Mouse (Mus musculus): ENCODE data around the gene F2. TPM values are rescaled to one million over a fixed set of nuclear protein-coding genes. Genes with fewer than 3 reads are reported as not detected.

The F2 gene
- polyA plus RNA-seq, 1 experiment from 2014 or later: 0.18 TPM

GRCm38 (mm10) chr2:91651458-91652258 is 15.4 kb upstream of the F2 start:
- H3K27me3 ChIP-seq (replicated peaks; ENCODE audit: control insufficient read depth, insufficient read depth, low read length): no peaks in the 10 kb centered on the region
- ATAC-seq (replicated peaks; ENCODE audit: low FRiP score, low TSS enrichment, low read depth) (no peak), DNase-seq (ENCODE audit: low spot score) (no peak)
- no peak overlapping the region for H3K9ac ChIP-seq (ENCODE audit: low read length)
- H3K4me1 ChIP-seq (replicated peaks; ENCODE audit: control insufficient read depth, insufficient read depth, low read length): peaks cover 16% of the 10 kb centered on the region; the same call in 1 of the 2 replicates
- H3K4me3 ChIP-seq (ENCODE audit: low read depth, low read length): no peak overlapping the region
- peaks cover 51% of the 10 kb centered on the region for H3K36me3 ChIP-seq (ENCODE audit: control insufficient read depth, insufficient read depth, low read length)
- no peaks in the 10 kb centered on the region for H3K9me3 ChIP-seq (ENCODE audit: control insufficient read depth, low read length)
- 84% methylated on average over 14 of the region's 14 CpGs for WGBS
- H3K27ac ChIP-seq (ENCODE audit: low read depth): no peak overlapping the region
- H3K4me2 ChIP-seq (ENCODE audit: low read length): peak overlapping the region; percentile 73; the same call in 1 of the 2 replicates

- Histone ChIP-seq H3K9me3 (ENCODE audit: control insufficient read depth, low read length) (no peaks in the 10 kb centered on the region), H3K9ac (ENCODE audit: low read length) (peak overlapping the region; percentile 73), H3K36me3 (ENCODE audit: control insufficient read depth, insufficient read depth, low read length) (peaks cover 51% of the 10 kb centered on the region), H3K27me3 (replicated peaks; ENCODE audit: control insufficient read depth, insufficient read depth, low read length) (no peaks in the 10 kb centered on the region), H3K4me3 (ENCODE audit: low read depth, low read length) (peak overlapping the region; percentile 92), H3K27ac (ENCODE audit: low read depth) (peak overlapping the region; percentile 81), H3K4me2 (ENCODE audit: low read length) (peak overlapping the region; percentile 73), H3K4me1 (replicated peaks; ENCODE audit: control insufficient read depth, insufficient read depth, low read length) (peaks cover 16% of the 10 kb centered on the region; the same call in 1 of the 2 replicates)
- peak; percentile 73 for ATAC-seq (replicated peaks; ENCODE audit: low FRiP score, low TSS enrichment, low read depth)
- WGBS: 13% methylated on average over 16 of the region's 16 CpGs
- no peak for DNase-seq (ENCODE audit: low spot score)
Observed at GRCm38 (mm10) chr2:91650360-91650995, 14.3 kb upstream of the F2 start.

GRCm38 (mm10) chr2:91649553-91650359 is 13.5 kb upstream of the F2 start, which contains the start of the genes Zfp408 and Arhgap1:
TSS of gene Zfp408 (minus strand) at chr2:91649791.
TSS of gene Arhgap1 (plus strand) at chr2:91649860.
- Histone ChIP-seq H3K36me3 (ENCODE audit: control insufficient read depth, insufficient read depth, low read length) (peaks cover 51% of the 10 kb centered on the region), H3K4me1 (replicated peaks; ENCODE audit: control insufficient read depth, insufficient read depth, low read length) (peaks cover 16% of the 10 kb centered on the region; the same call in 1 of the 2 replicates), H3K4me2 (ENCODE audit: low read length) (peak within 1 kb of the TSS; percentile 73), H3K4me3 (ENCODE audit: low read depth, low read length) (peak within 1 kb of the TSS; percentile 92), H3K9ac (ENCODE audit: low read length) (peak within 1 kb of the TSS; percentile 83), H3K27ac (ENCODE audit: low read depth) (peak within 1 kb of the TSS; percentile 81), H3K9me3 (ENCODE audit: control insufficient read depth, low read length) (no peaks in the 10 kb centered on the region), H3K27me3 (replicated peaks; ENCODE audit: control insufficient read depth, insufficient read depth, low read length) (no peaks in the 10 kb centered on the region)
- peak; percentile 94 for ATAC-seq (replicated peaks; ENCODE audit: low FRiP score, low TSS enrichment, low read depth)
- WGBS: under 1% methylated on average over 44 of the region's 44 CpGs
- DNase-seq (ENCODE audit: low spot score): peak; percentile 98

GRCm38 (mm10) chr2:91649152-91649551 is 12.9 kb upstream of the F2 start:
- ATAC-seq (replicated peaks; ENCODE audit: low FRiP score, low TSS enrichment, low read depth) (no peak; the same call in 1 of the 2 replicates), DNase-seq (ENCODE audit: low spot score) (no peak)
- Histone ChIP-seq H3K4me1 (replicated peaks; ENCODE audit: control insufficient read depth, insufficient read depth, low read length) (peaks cover 16% of the 10 kb centered on the region; the same call in 1 of the 2 replicates), H3K9ac (ENCODE audit: low read length) (peak overlapping the region; percentile 83), H3K27me3 (replicated peaks; ENCODE audit: control insufficient read depth, insufficient read depth, low read length) (no peaks in the 10 kb centered on the region), H3K4me2 (ENCODE audit: low read length) (peak overlapping the region; percentile 73), H3K4me3 (ENCODE audit: low read depth, low read length) (peak overlapping the region; percentile 92), H3K27ac (ENCODE audit: low read depth) (peak overlapping the region; percentile 81), H3K36me3 (ENCODE audit: control insufficient read depth, insufficient read depth, low read length) (peaks cover 51% of the 10 kb centered on the region), H3K9me3 (ENCODE audit: control insufficient read depth, low read length) (no peaks in the 10 kb centered on the region)
- WGBS: 2% methylated on average over 15 of the region's 15 CpGs

- Histone ChIP-seq H3K27ac (ENCODE audit: low read depth) (no peak overlapping the region), H3K4me2 (ENCODE audit: low read length) (no peak overlapping the region), H3K9ac (ENCODE audit: low read length) (no peak overlapping the region), H3K4me3 (ENCODE audit: low read depth, low read length) (no peak overlapping the region), H3K27me3 (replicated peaks; ENCODE audit: control insufficient read depth, insufficient read depth, low read length) (no peaks in the 10 kb centered on the region), H3K9me3 (ENCODE audit: control insufficient read depth, low read length) (no peaks in the 10 kb centered on the region), H3K36me3 (ENCODE audit: control insufficient read depth, insufficient read depth, low read length) (peaks cover 56% of the 10 kb centered on the region), H3K4me1 (replicated peaks; ENCODE audit: control insufficient read depth, insufficient read depth, low read length) (peaks cover 11% of the 10 kb centered on the region; the same call in 1 of the 2 replicates)
- WGBS: 23% methylated on average over 1 of the region's 1 CpGs
- ATAC-seq (replicated peaks; ENCODE audit: low FRiP score, low TSS enrichment, low read depth): no peak
- peak; percentile 76 for DNase-seq (ENCODE audit: low spot score)
Observed at GRCm38 (mm10) chr2:91646733-91647132, 10.5 kb upstream of the F2 start.

- Histone ChIP-seq H3K4me3 (ENCODE audit: low read depth, low read length) (no peak overlapping the region), H3K27me3 (replicated peaks; ENCODE audit: control insufficient read depth, insufficient read depth, low read length) (no peaks in the 10 kb centered on the region), H3K36me3 (ENCODE audit: control insufficient read depth, insufficient read depth, low read length) (peaks cover 56% of the 10 kb centered on the region), H3K4me2 (ENCODE audit: low read length) (no peak overlapping the region), H3K9ac (ENCODE audit: low read length) (no peak overlapping the region), H3K4me1 (replicated peaks; ENCODE audit: control insufficient read depth, insufficient read depth, low read length) (peaks cover 7% of the 10 kb centered on the region; the same call in 1 of the 2 replicates), H3K27ac (ENCODE audit: low read depth) (no peak overlapping the region), H3K9me3 (ENCODE audit: control insufficient read depth, low read length) (no peaks in the 10 kb centered on the region)
- ATAC-seq (replicated peaks; ENCODE audit: low FRiP score, low TSS enrichment, low read depth) (no peak), DNase-seq (ENCODE audit: low spot score) (no peak)
- WGBS: 96% methylated on average over 11 of the region's 11 CpGs
Observed at GRCm38 (mm10) chr2:91645811-91646210, 9.6 kb upstream of the F2 start.

- no peak for ATAC-seq (replicated peaks; ENCODE audit: low FRiP score, low TSS enrichment, low read depth)
- DNase-seq (ENCODE audit: low spot score): no peak
Observed at GRCm38 (mm10) chr2:91645354-91645753, 9.1 kb upstream of the F2 start.

GRCm38 (mm10) chr2:91644021-91644420 is 7.8 kb upstream of the F2 start:
- H3K27me3 ChIP-seq (replicated peaks; ENCODE audit: control insufficient read depth, insufficient read depth, low read length): no peaks in the 10 kb centered on the region
- peaks cover 56% of the 10 kb centered on the region for H3K36me3 ChIP-seq (ENCODE audit: control insufficient read depth, insufficient read depth, low read length)
- H3K4me3 ChIP-seq (ENCODE audit: low read depth, low read length): no peak overlapping the region
- no peaks in the 10 kb centered on the region for H3K9me3 ChIP-seq (ENCODE audit: control insufficient read depth, low read length)
- H3K9ac ChIP-seq (ENCODE audit: low read length): no peak overlapping the region
- peaks cover 4% of the 10 kb centered on the region; the same call in 1 of the 2 replicates for H3K4me1 ChIP-seq (replicated peaks; ENCODE audit: control insufficient read depth, insufficient read depth, low read length)
- no peak for ATAC-seq (replicated peaks; ENCODE audit: low FRiP score, low TSS enrichment, low read depth)
- WGBS: 93% methylated on average over 11 of the region's 11 CpGs
- DNase-seq (ENCODE audit: low spot score): no peak
- no peak overlapping the region for H3K4me2 ChIP-seq (ENCODE audit: low read length)
- H3K27ac ChIP-seq (ENCODE audit: low read depth): no peak overlapping the region

More at GRCm38 (mm10) chr2:91645354-91645753, 9.1 kb upstream of the F2 start:
- 96% methylated on average over 15 of the region's 15 CpGs for WGBS
- Histone ChIP-seq H3K36me3 (ENCODE audit: control insufficient read depth, insufficient read depth, low read length) (peaks cover 56% of the 10 kb centered on the region), H3K4me2 (ENCODE audit: low read length) (no peak overlapping the region), H3K4me1 (replicated peaks; ENCODE audit: control insufficient read depth, insufficient read depth, low read length) (peaks cover 4% of the 10 kb centered on the region; the same call in 1 of the 2 replicates), H3K4me3 (ENCODE audit: low read depth, low read length) (no peak overlapping the region), H3K9me3 (ENCODE audit: control insufficient read depth, low read length) (no peaks in the 10 kb centered on the region), H3K27ac (ENCODE audit: low read depth) (no peak overlapping the region), H3K27me3 (replicated peaks; ENCODE audit: control insufficient read depth, insufficient read depth, low read length) (no peaks in the 10 kb centered on the region), H3K9ac (ENCODE audit: low read length) (no peak overlapping the region)

All from intestine, embryonic 14.5 days (tissue).